Mouse (Mus musculus): ENCODE results near the gene Igfbp6. TPM values are rescaled to one million over a fixed set of nuclear protein-coding genes. Genes with fewer than 3 reads are reported as not detected.

Gene Igfbp6
- 1.1 and 3.3 TPM in 2 replicates for polyA plus RNA-seq (2012; ENCODE audit: low replicate concordance)

GRCm38 (mm10) chr15:102144274-102144711 is at the start of gene Igfbp6:
Igfbp6 (plus strand) TSS chr15:102144362.

GRCm38 (mm10) chr15:102100161-102100981 is 43.8 kb upstream of the Igfbp6 start, which contains the start of gene Tns2:
Tns2 (plus strand) TSS chr15:102100413.

GRCm38 (mm10) chr15:102136129-102136758 is 7.9 kb upstream of the Igfbp6 start, which contains the start of gene Spryd3:
Spryd3 (minus strand) TSS chr15:102136234.

GRCm38 (mm10) chr15:102150301-102151135 is 6.4 kb downstream of the Igfbp6 start, which contains the start of gene Soat2:
Soat2 (plus strand) TSS chr15:102150526.

Other genes starting within 250 kb of the Igfbp6 start
- gene Krt4, start 219.6 kb upstream of the Igfbp6 start, polyA plus RNA-seq (2012; ENCODE audit: low replicate concordance): 0.07 TPM in 1 of 2 replicates, not detected in the other
- gene Krt79, start 204.0 kb upstream of the Igfbp6 start, polyA plus RNA-seq (2012; ENCODE audit: low replicate concordance): not detected in 2 replicates
- gene Krt78, start 190.1 kb upstream of the Igfbp6 start, polyA plus RNA-seq (2012; ENCODE audit: low replicate concordance): not detected in 2 replicates
- not detected in 2 replicates for gene Krt8, start 139.9 kb upstream of the Igfbp6 start, polyA plus RNA-seq (2012; ENCODE audit: low replicate concordance)
- gene Krt18, start 116.2 kb upstream of the Igfbp6 start, polyA plus RNA-seq (2012; ENCODE audit: low replicate concordance): 0.15 and 0.29 TPM in 2 replicates
- gene Eif4b, start 70.6 kb upstream of the Igfbp6 start, polyA plus RNA-seq (2012; ENCODE audit: low replicate concordance): 93.4 and 169 TPM in 2 replicates
- 1.7 and 2.5 TPM in 2 replicates for gene Tns2, start 43.9 kb upstream of the Igfbp6 start, polyA plus RNA-seq (2012; ENCODE audit: low replicate concordance)
- 11.8 and 25.2 TPM in 2 replicates for gene Spryd3, start 8.1 kb upstream of the Igfbp6 start, polyA plus RNA-seq (2012; ENCODE audit: low replicate concordance)
- 1.0 and 2.3 TPM in 2 replicates for gene Soat2, start 6.2 kb downstream of the Igfbp6 start, polyA plus RNA-seq (2012; ENCODE audit: low replicate concordance)
- 23.6 and 23.9 TPM in 2 replicates for gene Zfp740, start 58.9 kb downstream of the Igfbp6 start, polyA plus RNA-seq (2012; ENCODE audit: low replicate concordance)
- gene Csad, start 60.4 kb downstream of the Igfbp6 start, polyA plus RNA-seq (2012; ENCODE audit: low replicate concordance): 26.3 and 33.6 TPM in 2 replicates
- gene Itgb7, start 87.6 kb downstream of the Igfbp6 start, polyA plus RNA-seq (2012; ENCODE audit: low replicate concordance): 423 and 1,128 TPM in 2 replicates
- 54.7 and 138 TPM in 2 replicates for gene Rarg, start 113.2 kb downstream of the Igfbp6 start, polyA plus RNA-seq (2012; ENCODE audit: low replicate concordance)
- 0.07 TPM in 1 of 2 replicates, not detected in the other for gene Gm9918, start 126.2 kb downstream of the Igfbp6 start, polyA plus RNA-seq (2012; ENCODE audit: low replicate concordance)
- 64.6 and 64.7 TPM in 2 replicates for gene Mfsd5, start 135.1 kb downstream of the Igfbp6 start, polyA plus RNA-seq (2012; ENCODE audit: low replicate concordance)
- 2.9 and 6.9 TPM in 2 replicates for gene Espl1, start 151.9 kb downstream of the Igfbp6 start, polyA plus RNA-seq (2012; ENCODE audit: low replicate concordance)
- 15.0 and 71.0 TPM in 2 replicates for gene Pfdn5, start 181.8 kb downstream of the Igfbp6 start, polyA plus RNA-seq (2012; ENCODE audit: low replicate concordance)
- 20.9 and 82.7 TPM in 2 replicates for gene Myg1, start 187.3 kb downstream of the Igfbp6 start, polyA plus RNA-seq (2012; ENCODE audit: low replicate concordance)
- gene Aaas, start 206.4 kb downstream of the Igfbp6 start, polyA plus RNA-seq (2012; ENCODE audit: low replicate concordance): 28.1 and 59.8 TPM in 2 replicates
- gene Sp7, start 222.8 kb downstream of the Igfbp6 start, polyA plus RNA-seq (2012; ENCODE audit: low replicate concordance): not detected in 2 replicates

All from hematopoietic multipotent progenitor cell, adult 10-12 weeks (in vitro differentiated cells).